Mouse (Mus musculus): ENCODE data around the gene Nme8. TPM values are rescaled to one million over a fixed set of nuclear protein-coding genes. Genes with fewer than 3 reads are reported as not detected.
A peak's percentile ranks its signal among the peaks of the same experiment; 100 is the strongest.

Gene Nme8
- not detected in 2 replicates for polyA plus RNA-seq (2012; rRNA removed)

- 61% methylated on average over 7 of the region's 7 CpGs for WGBS
Measured at GRCm38 (mm10) chr13:19697790-19698189, at the start of gene Nme8. TSS of gene Nme8 (minus strand) at chr13:19697794.

GRCm38 (mm10) chr13:19745741-19746140 is 48.1 kb upstream of the Nme8 start:
- WGBS, result 56% methylated on average over 2 of the region's 2 CpGs
- Histone ChIP-seq H3K36me3 (ENCODE audit: control insufficient read depth, insufficient read depth, low read length) (no peaks in the 10 kb centered on the region), H3K4me3 (ENCODE audit: extremely low read depth, insufficient read depth, insufficient read length) (no peak overlapping the region), H3K27me3 (ENCODE audit: control insufficient read depth, insufficient read depth, low read length) (no peaks in the 10 kb centered on the region), H3K27ac (ENCODE audit: insufficient read depth, low read length) (no peak overlapping the region), H3K4me1 (ENCODE audit: control insufficient read depth, insufficient read depth, insufficient read length) (no peaks in the 10 kb centered on the region)
- DNase-seq (ENCODE audit: low read depth in 1 of 2, low spot score in 2 of 2), result no peak
- TF ChIP-seq POLR2A (IDR thresholded peaks at IDR 0.05; ENCODE audit: low read depth, low read length) (no peak), CTCF (IDR thresholded peaks at IDR 0.05; ENCODE audit: extremely low read depth, insufficient read depth, insufficient read length, insufficient replicate concordance) (no peak)

More at GRCm38 (mm10) chr13:19697790-19698189, at the start of gene Nme8:
- TF ChIP-seq POLR2A (IDR thresholded peaks at IDR 0.05; ENCODE audit: low read depth, low read length) (no peak), CTCF (IDR thresholded peaks at IDR 0.05; ENCODE audit: extremely low read depth, insufficient read depth, insufficient read length, insufficient replicate concordance) (no peak)
- no peaks in the 10 kb centered on the region for H3K27me3 ChIP-seq (ENCODE audit: control insufficient read depth, insufficient read depth, low read length)
- no peak within 1 kb of the TSS for H3K27ac ChIP-seq (ENCODE audit: insufficient read depth, low read length)
- H3K4me3 ChIP-seq (ENCODE audit: extremely low read depth, insufficient read depth, insufficient read length), result no peak within 1 kb of the TSS
- H3K36me3 ChIP-seq (ENCODE audit: control insufficient read depth, insufficient read depth, low read length), result no peaks in the 10 kb centered on the region
- no peak for DNase-seq (ENCODE audit: low read depth in 1 of 2, low spot score in 2 of 2)
- H3K4me1 ChIP-seq (ENCODE audit: control insufficient read depth, insufficient read depth, insufficient read length), result no peaks in the 10 kb centered on the region

- H3K4me3 ChIP-seq (ENCODE audit: extremely low read depth, insufficient read depth, insufficient read length), result no peak overlapping the region
- H3K27me3 ChIP-seq (ENCODE audit: control insufficient read depth, insufficient read depth, low read length), result no peaks in the 10 kb centered on the region
- H3K36me3 ChIP-seq (ENCODE audit: control insufficient read depth, insufficient read depth, low read length), result no peaks in the 10 kb centered on the region
- no peak for TF ChIP-seq POLR2A (IDR thresholded peaks at IDR 0.05; ENCODE audit: low read depth, low read length)
- no peak for TF ChIP-seq CTCF (IDR thresholded peaks at IDR 0.05; ENCODE audit: extremely low read depth, insufficient read depth, insufficient read length, insufficient replicate concordance)
- DNase-seq (ENCODE audit: low read depth in 1 of 2, low spot score in 2 of 2), result no peak
- H3K27ac ChIP-seq (ENCODE audit: insufficient read depth, low read length), result no peak overlapping the region
- H3K4me1 ChIP-seq (ENCODE audit: control insufficient read depth, insufficient read depth, insufficient read length), result no peaks in the 10 kb centered on the region
- WGBS, result 92% methylated on average over 5 of the region's 5 CpGs
Measured at GRCm38 (mm10) chr13:19744536-19744935, 46.9 kb upstream of the Nme8 start.

GRCm38 (mm10) chr13:19734597-19734996 is 37.0 kb upstream of the Nme8 start:
- 83% methylated on average over 5 of the region's 5 CpGs for WGBS
- no peaks in the 10 kb centered on the region for H3K27me3 ChIP-seq (ENCODE audit: control insufficient read depth, insufficient read depth, low read length)
- no peaks in the 10 kb centered on the region for H3K4me1 ChIP-seq (ENCODE audit: control insufficient read depth, insufficient read depth, insufficient read length)
- H3K4me3 ChIP-seq (ENCODE audit: extremely low read depth, insufficient read depth, insufficient read length), result no peak overlapping the region
- H3K27ac ChIP-seq (ENCODE audit: insufficient read depth, low read length), result no peak overlapping the region
- no peak for TF ChIP-seq POLR2A (IDR thresholded peaks at IDR 0.05; ENCODE audit: low read depth, low read length)
- TF ChIP-seq CTCF (IDR thresholded peaks at IDR 0.05; ENCODE audit: extremely low read depth, insufficient read depth, insufficient read length, insufficient replicate concordance), result no peak
- no peak for DNase-seq (ENCODE audit: low read depth in 1 of 2, low spot score in 2 of 2)
- H3K36me3 ChIP-seq (ENCODE audit: control insufficient read depth, insufficient read depth, low read length), result no peaks in the 10 kb centered on the region

- WGBS, result 34% methylated on average over 2 of the region's 2 CpGs
- Histone ChIP-seq H3K4me1 (ENCODE audit: control insufficient read depth, insufficient read depth, insufficient read length) (no peaks in the 10 kb centered on the region), H3K4me3 (ENCODE audit: extremely low read depth, insufficient read depth, insufficient read length) (no peak overlapping the region), H3K27me3 (ENCODE audit: control insufficient read depth, insufficient read depth, low read length) (no peaks in the 10 kb centered on the region), H3K27ac (ENCODE audit: insufficient read depth, low read length) (no peak overlapping the region), H3K36me3 (ENCODE audit: control insufficient read depth, insufficient read depth, low read length) (no peaks in the 10 kb centered on the region)
- peak in 1 of 2 experiments; percentile 3 for DNase-seq (ENCODE audit: low read depth in 1 of 2, low spot score in 2 of 2)
- no peak for TF ChIP-seq CTCF (IDR thresholded peaks at IDR 0.05; ENCODE audit: extremely low read depth, insufficient read depth, insufficient read length, insufficient replicate concordance)
- no peak for TF ChIP-seq POLR2A (IDR thresholded peaks at IDR 0.05; ENCODE audit: low read depth, low read length)
Measured at GRCm38 (mm10) chr13:19730826-19731225, 33.2 kb upstream of the Nme8 start.

- Histone ChIP-seq H3K27ac (ENCODE audit: insufficient read depth, low read length) (no peak overlapping the region), H3K36me3 (ENCODE audit: control insufficient read depth, insufficient read depth, low read length) (no peaks in the 10 kb centered on the region), H3K4me3 (ENCODE audit: extremely low read depth, insufficient read depth, insufficient read length) (no peak overlapping the region), H3K27me3 (ENCODE audit: control insufficient read depth, insufficient read depth, low read length) (no peaks in the 10 kb centered on the region), H3K4me1 (ENCODE audit: control insufficient read depth, insufficient read depth, insufficient read length) (no peaks in the 10 kb centered on the region)
- no peak for TF ChIP-seq POLR2A (IDR thresholded peaks at IDR 0.05; ENCODE audit: low read depth, low read length)
- DNase-seq (ENCODE audit: low read depth in 1 of 2, low spot score in 2 of 2), result no peak
- WGBS, result 15% methylated on average over 5 of the region's 5 CpGs
Measured at GRCm38 (mm10) chr13:19718954-19719353, 21.4 kb upstream of the Nme8 start.

- no peak for DNase-seq (ENCODE audit: low read depth in 1 of 2, low spot score in 2 of 2)
- Histone ChIP-seq H3K27me3 (ENCODE audit: control insufficient read depth, insufficient read depth, low read length) (no peaks in the 10 kb centered on the region), H3K36me3 (ENCODE audit: control insufficient read depth, insufficient read depth, low read length) (no peaks in the 10 kb centered on the region), H3K27ac (ENCODE audit: insufficient read depth, low read length) (no peak overlapping the region), H3K4me1 (ENCODE audit: control insufficient read depth, insufficient read depth, insufficient read length) (no peaks in the 10 kb centered on the region), H3K4me3 (ENCODE audit: extremely low read depth, insufficient read depth, insufficient read length) (no peak overlapping the region)
- TF ChIP-seq POLR2A (IDR thresholded peaks at IDR 0.05; ENCODE audit: low read depth, low read length) (no peak), CTCF (IDR thresholded peaks at IDR 0.05; ENCODE audit: extremely low read depth, insufficient read depth, insufficient read length, insufficient replicate concordance) (no peak)
- WGBS, result 89% methylated on average over 2 of the region's 2 CpGs
Measured at GRCm38 (mm10) chr13:19717201-19717600, 19.6 kb upstream of the Nme8 start.

Data from spleen, adult 2 months (tissue).